ENCODE assay signal across 8 mouse cellular contexts in the genomic region with DNA sequence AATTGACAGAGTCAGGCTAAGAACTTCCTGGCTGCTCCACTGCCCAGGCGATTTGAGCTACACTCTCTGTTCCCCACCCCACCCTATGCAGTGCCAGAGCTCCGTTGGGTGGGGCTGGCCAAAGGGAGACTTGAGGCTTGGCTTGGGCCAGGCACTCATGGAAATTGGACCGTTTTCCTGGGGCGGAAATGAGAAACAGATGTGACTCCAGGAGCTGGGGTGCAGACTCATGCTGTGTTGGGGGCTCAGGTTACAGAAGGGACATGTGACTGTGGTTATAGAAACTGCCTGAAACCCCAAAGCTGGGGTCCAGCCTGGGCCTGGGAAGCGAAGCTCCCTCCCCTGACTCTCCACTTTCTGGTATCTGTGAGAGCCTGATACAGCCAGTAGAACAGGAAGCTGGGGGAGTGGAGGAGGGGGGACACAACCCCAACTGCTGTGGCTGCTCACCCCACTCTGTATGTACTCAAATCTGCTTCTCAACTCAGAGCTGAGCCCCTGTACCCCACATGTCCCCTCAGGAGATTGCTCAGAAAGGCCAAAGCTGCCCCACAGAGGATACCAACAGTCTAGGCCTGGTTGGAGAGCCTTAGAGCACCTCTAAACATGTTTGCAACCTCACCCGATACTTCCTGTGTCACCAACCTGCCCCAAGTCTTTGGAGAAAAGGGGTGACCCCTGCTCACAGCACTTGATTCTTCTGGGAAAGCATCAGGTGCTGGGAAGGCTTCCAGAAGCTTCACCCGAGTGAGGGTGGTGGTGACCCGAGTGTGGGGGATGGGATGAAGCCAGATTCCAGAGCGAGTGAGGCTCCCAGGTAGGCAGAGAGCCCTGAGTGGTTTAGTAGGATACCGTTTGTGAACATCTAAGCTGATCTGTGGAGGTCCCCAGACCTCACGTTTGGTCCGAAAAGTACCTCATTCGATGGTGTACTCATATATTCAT.
DNase-seq lines count a peak whose midpoint lies in the region; ATAC-seq and TF ChIP-seq lines count a peak whose summit lies in the region.

No protein-coding gene starts in this region.

- H3K4me1 ChIP-seq in liver, embryonic 13.5 days (replicated peaks): peaks cover 41% of the 10 kb centered on the region
- peaks cover 38% of the 10 kb centered on the region for H3K4me1 ChIP-seq in small intestine, adult 2 months (ENCODE audit: control insufficient read depth, insufficient read depth, insufficient read length, low read length)

- H3K9ac ChIP-seq in liver, embryonic 13.5 days: no peak overlapping the region

- ATAC-seq in liver, embryonic 13.5 days (ENCODE audit: low read depth): peak; percentile 53
- ATAC-seq in cerebellum, adult (ENCODE audit: insufficient number of reproducible peaks, low FRiP score, low TSS enrichment): no peak

- TF ChIP-seq CTCF in small intestine, adult 2 months (IDR thresholded peaks at IDR 0.05; ENCODE audit: extremely low read depth, insufficient read length, insufficient replicate concordance, low read depth, low read length): no peak

- no peak for TF ChIP-seq POLR2A in small intestine, adult 2 months (IDR thresholded peaks at IDR 0.05; ENCODE audit: low read depth, low read length)

- H3K9me3 ChIP-seq in liver, embryonic 13.5 days (replicated peaks): no peaks in the 10 kb centered on the region

- peak overlapping the region; percentile 70 for H3K27ac ChIP-seq in liver, embryonic 13.5 days
- peak overlapping the region; percentile 83 for H3K27ac ChIP-seq in small intestine, adult 2 months (ENCODE audit: insufficient read depth, low read depth, low read length)

- no peak overlapping the region for H3K4me2 ChIP-seq in liver, embryonic 13.5 days

- H3K4me3 ChIP-seq in liver, embryonic 13.5 days (replicated peaks): no peak overlapping the region
- H3K4me3 ChIP-seq in small intestine, adult 2 months (ENCODE audit: low read depth, low read length): no peak overlapping the region

- DNase-seq in urinary bladder, postnatal 14 days (ENCODE audit: low spot score): peak; percentile 78
- DNase-seq in urinary bladder, postnatal 10 days (ENCODE audit: low spot score): no peak
- peak; percentile 93 for DNase-seq in gastrocnemius, adult 18-20 months (ENCODE audit: low spot score)
- peak; percentile 46 for DNase-seq in induced T-regulatory cell, adult 2 months (ENCODE audit: low read depth)
- peak; percentile 17 for DNase-seq in liver, embryonic 13.5 days
- no peak for DNase-seq in spleen, postnatal 4 days (ENCODE audit: low spot score in 2 of 2)

- 34% methylated on average over 13 of the region's 13 CpGs for whole genome bisulfite sequencing in liver, embryonic 13.5 days (ENCODE audit: insufficient replicate concordance)
- 32% methylated on average over 13 of the region's 13 CpGs for WGBS in small intestine, adult 2 months

- no peaks in the 10 kb centered on the region for H3K36me3 ChIP-seq in liver, embryonic 13.5 days
- H3K36me3 ChIP-seq in small intestine, adult 2 months (ENCODE audit: control insufficient read depth, insufficient read depth, low read length): no peaks in the 10 kb centered on the region

- no peaks in the 10 kb centered on the region for H3K27me3 ChIP-seq in liver, embryonic 13.5 days
- no peaks in the 10 kb centered on the region for H3K27me3 ChIP-seq in small intestine, adult 2 months (ENCODE audit: control insufficient read depth, insufficient read depth, low read length)

Comparison
In these comparisons a context has a peak if more than half of its experiments do, and no peak if none do; other contexts are left out.
1. DNase-seq: peak in urinary bladder, postnatal 14 days (single experiment), gastrocnemius, adult 18-20 months (single experiment), induced T-regulatory cell, adult 2 months (single experiment) and liver, embryonic 13.5 days (single experiment); none in urinary bladder, postnatal 10 days (single experiment) and spleen, postnatal 4 days (0 of 2).